Mouse (Mus musculus) cerebellum, adult 2 months (tissue): ENCODE results near the gene Gfpt2. TPM values are rescaled to one million over a fixed set of nuclear protein-coding genes. Genes with fewer than 3 reads are reported as not detected.

Experiments used
- DNase-seq, 2 experiments: peaks; one replicate each; pipeline ENCODE4 v3.0.0; 2021
- H3K27ac ChIP-seq: fragments of 200-500 bp; 2 replicates; pipeline ENCODE4 v1.5.1; 2012; ENCODE audit warnings: low read length, control low read depth, inconsistent platforms; ENCODE audit not compliant: insufficient read depth
- H3K27me3 ChIP-seq: fragments of 200-500 bp; 2 replicates; pipeline ENCODE4 v1.6.1; 2012; ENCODE audit warnings: inconsistent platforms, mild to moderate bottlenecking, low read length, moderate library complexity; ENCODE audit not compliant: control insufficient read depth, insufficient read depth
- H3K4me1 ChIP-seq: fragments of 200-500 bp; 2 replicates; pipeline ENCODE4 v1.6.1; 2011; ENCODE audit warnings: low read length; ENCODE audit not compliant: control insufficient read depth, insufficient read depth
- H3K4me3 ChIP-seq: fragments of 200-500 bp; replicated peaks from 2 replicates; pipeline ENCODE3; 2011; ENCODE audit warnings: mild to moderate bottlenecking, low read depth, low read length, control low read depth; ENCODE audit not compliant: insufficient read depth
- CTCF ChIP-seq: fragments of 200-500 bp; IDR thresholded peaks from 2 replicates; pipeline ENCODE4 v1.5.1; 2011; ENCODE audit warnings: low read depth, mild to moderate bottlenecking, control low read depth, low read length, moderate library complexity, borderline replicate concordance; ENCODE audit not compliant: insufficient read depth
- POLR2A ChIP-seq: fragments of 200-500 bp; IDR thresholded peaks from 2 replicates; pipeline ENCODE4 v1.6.1; 2011; ENCODE audit warnings: low read length, control low read depth, borderline replicate concordance; ENCODE audit not compliant: insufficient read depth
- WGBS: fragments of 180-500 bp; shearing (Covaris S2); methylation state at CpG from one replicate; pipeline ENCODE4 v1.1.7; 2018; 5-methylcytosine and 5-hydroxymethylcytosine counted together
- polyA plus RNA-seq: library from polyadenylated mRNA; depleted of rRNA; stranded (reverse); fragments of >200 nt; gene quantifications from 2 replicates; pipeline ENCODE4 v1.2.3, GENCODE M21; 2012

The Gfpt2 gene
- polyA plus RNA-seq, 1 experiment, result 2.8 TPM

- no peaks in the 10 kb centered on the region for H3K4me1 ChIP-seq
Observed at GRCm38 (mm10) chr11:49772251-49772650, 21.7 kb upstream of the Gfpt2 start.

DNA sequence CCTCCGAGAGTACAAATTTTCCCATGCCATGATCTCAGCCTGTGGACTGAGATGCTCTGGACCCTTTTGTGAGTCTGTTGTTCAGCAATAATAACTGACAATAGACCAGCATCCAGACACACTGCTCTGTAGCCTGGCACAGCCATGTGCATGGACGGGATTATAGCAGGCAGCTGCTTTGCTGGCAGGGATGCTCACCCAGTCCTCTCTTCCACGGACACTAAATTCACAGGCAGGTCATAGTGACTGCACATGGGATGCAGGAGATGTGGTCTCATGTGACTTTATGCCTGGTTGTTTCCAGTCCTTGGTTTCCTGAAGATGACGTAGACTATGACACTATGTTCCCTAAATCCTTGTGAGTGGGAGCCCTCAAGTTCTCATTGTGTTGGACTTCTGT is 19.1 kb upstream of the Gfpt2 start:
- no peak overlapping the region for H3K4me3 ChIP-seq
- no peak overlapping the region for H3K27ac ChIP-seq
- WGBS, result 47% methylated on average over 4 of the region's 4 CpGs
- no peak for DNase-seq
- H3K27me3 ChIP-seq, result no peaks in the 10 kb centered on the region
- no peak for TF ChIP-seq CTCF
- no peak for TF ChIP-seq POLR2A
- H3K4me1 ChIP-seq, result peaks cover 7% of the 10 kb centered on the region

More at GRCm38 (mm10) chr11:49772251-49772650, 21.7 kb upstream of the Gfpt2 start:
- H3K27me3 ChIP-seq, result no peaks in the 10 kb centered on the region
- no peak overlapping the region for H3K27ac ChIP-seq
- H3K4me3 ChIP-seq, result no peak overlapping the region
- 46% methylated on average over 5 of the region's 5 CpGs for WGBS
- no peak for DNase-seq
- TF ChIP-seq CTCF, result no peak
- TF ChIP-seq POLR2A, result no peak

DNA sequence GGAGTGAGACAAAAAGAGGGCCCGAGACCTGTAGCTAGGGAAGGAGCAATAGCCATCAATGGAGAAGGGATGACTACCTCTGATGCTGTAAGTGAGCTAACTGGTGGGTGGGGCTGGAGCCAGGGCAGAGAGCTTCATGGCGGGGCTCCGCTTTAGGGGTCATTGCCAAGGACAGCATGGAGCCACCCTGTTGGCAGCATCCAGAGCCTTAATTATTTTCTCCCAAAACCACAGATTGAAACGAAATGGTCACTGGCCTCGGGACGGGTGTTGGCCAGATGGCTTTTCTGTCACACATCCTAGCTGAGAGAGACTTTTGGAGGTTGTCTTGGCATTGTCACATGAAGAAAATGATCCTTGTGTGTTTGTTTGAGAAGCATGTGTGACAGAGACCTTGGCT is 15.1 kb upstream of the Gfpt2 start:
- WGBS, result 11% methylated on average over 6 of the region's 6 CpGs
- H3K4me1 ChIP-seq, result peaks cover 7% of the 10 kb centered on the region
- H3K27ac ChIP-seq, result no peak overlapping the region
- peak; percentile 40 to 63 for DNase-seq
- H3K4me3 ChIP-seq, result no peak overlapping the region
- no peak for TF ChIP-seq POLR2A
- TF ChIP-seq CTCF, result no peak
- H3K27me3 ChIP-seq, result no peaks in the 10 kb centered on the region

DNA sequence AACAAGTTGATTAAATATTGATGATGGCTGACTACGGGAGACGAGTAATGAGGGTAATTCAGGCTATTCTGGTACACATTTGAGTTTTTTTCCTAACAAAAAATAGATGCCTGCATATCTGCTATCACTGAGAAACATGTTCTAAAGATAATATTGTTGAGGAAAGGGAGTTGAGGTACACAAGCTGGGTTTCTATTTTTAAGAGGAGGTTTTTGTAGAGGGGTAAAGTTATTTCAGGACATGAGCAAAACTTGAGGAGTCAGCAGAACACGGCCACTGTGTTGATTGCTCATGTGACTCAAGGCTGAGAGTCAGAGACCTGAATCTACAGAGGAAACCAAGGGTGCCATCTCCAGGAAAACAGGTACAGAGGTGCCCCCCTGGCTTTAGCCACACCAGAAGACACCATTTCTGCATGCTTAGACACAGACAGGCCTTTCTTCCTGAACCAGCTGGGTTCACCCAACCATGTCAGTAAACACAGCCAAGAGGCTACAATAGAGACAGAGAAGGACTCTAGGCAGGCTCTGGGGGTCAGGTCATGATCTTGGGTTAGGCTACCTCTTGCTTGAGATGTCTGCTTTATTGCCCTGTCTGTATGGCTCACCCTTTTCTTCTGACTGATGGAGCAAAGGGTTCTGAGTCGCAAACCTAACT is 13.7 kb upstream of the Gfpt2 start:
- no peak overlapping the region for H3K4me3 ChIP-seq
- peaks cover 7% of the 10 kb centered on the region for H3K4me1 ChIP-seq
- TF ChIP-seq CTCF (no peak), POLR2A (no peak)
- H3K27me3 ChIP-seq, result no peaks in the 10 kb centered on the region
- H3K27ac ChIP-seq, result no peak overlapping the region
- no peak for DNase-seq
- 95% methylated on average over 4 of the region's 4 CpGs for WGBS

DNA sequence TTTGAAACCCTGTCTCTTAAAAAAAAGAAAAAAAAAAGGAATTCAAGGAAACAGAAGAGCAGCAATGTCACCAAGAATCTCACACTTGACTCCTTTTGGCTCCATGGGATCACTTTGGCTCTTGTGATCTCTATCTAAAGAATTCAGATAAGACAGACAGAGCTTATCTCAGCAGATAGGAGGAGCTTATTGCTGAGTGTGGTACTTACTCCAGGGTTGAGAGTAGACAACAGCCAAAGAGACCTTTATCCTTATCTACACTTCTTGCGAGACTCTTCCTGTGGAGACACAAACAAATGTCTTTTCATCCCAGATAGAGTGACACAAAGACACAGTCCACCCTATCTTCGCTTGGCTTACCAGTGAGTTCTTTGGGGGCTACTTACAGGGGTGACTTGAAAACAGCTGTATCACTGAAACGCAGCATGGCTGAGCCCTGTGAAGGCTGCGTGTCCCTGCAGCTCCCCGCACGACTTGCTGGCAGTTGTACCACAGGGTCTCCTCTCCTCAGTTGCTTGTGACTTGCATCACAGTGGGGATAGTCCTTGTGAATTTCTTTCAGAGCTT is 12.1 kb upstream of the Gfpt2 start:
- no peak overlapping the region for H3K27ac ChIP-seq
- H3K4me1 ChIP-seq, result peaks cover 7% of the 10 kb centered on the region
- H3K27me3 ChIP-seq, result no peaks in the 10 kb centered on the region
- 83% methylated on average over 6 of the region's 6 CpGs for WGBS
- no peak overlapping the region for H3K4me3 ChIP-seq
- TF ChIP-seq POLR2A (no peak), CTCF (no peak)
- DNase-seq, result no peak

- Histone ChIP-seq H3K27me3 (no peaks in the 10 kb centered on the region), H3K4me1 (no peaks in the 10 kb centered on the region), H3K4me3 (no peak overlapping the region), H3K27ac (no peak overlapping the region)
- DNase-seq, result no peak
- 15% methylated on average over 14 of the region's 14 CpGs for WGBS
- TF ChIP-seq POLR2A (no peak), CTCF (no peak)
Observed at GRCm38 (mm10) chr11:49793131-49793530, 847 bp upstream of the Gfpt2 start.

- DNase-seq, result no peak
- no peaks in the 10 kb centered on the region for H3K4me1 ChIP-seq
- H3K4me3 ChIP-seq, result peak overlapping the region; percentile 53
- no peaks in the 10 kb centered on the region for H3K27me3 ChIP-seq
- TF ChIP-seq CTCF (no peak), POLR2A (no peak)
- WGBS, result 3% methylated on average over 45 of the region's 45 CpGs
- H3K27ac ChIP-seq, result no peak overlapping the region
Observed at GRCm38 (mm10) chr11:49794342-49795144, 565 bp downstream of the Gfpt2 start.
